Mouse (Mus musculus): Measurements from ENCODE around the gene Znrf4. TPM values are rescaled to one million over a fixed set of nuclear protein-coding genes. Genes with fewer than 3 reads are reported as not detected.

The Znrf4 gene
- polyA plus RNA-seq (2014; fragmentation: Illumina TruSeq; extraction: RNeasy Lipid Tissue Mini Kit (QIAGEN cat#74804); ENCODE audit: low read depth, low replicate concordance): not detected

DNA sequence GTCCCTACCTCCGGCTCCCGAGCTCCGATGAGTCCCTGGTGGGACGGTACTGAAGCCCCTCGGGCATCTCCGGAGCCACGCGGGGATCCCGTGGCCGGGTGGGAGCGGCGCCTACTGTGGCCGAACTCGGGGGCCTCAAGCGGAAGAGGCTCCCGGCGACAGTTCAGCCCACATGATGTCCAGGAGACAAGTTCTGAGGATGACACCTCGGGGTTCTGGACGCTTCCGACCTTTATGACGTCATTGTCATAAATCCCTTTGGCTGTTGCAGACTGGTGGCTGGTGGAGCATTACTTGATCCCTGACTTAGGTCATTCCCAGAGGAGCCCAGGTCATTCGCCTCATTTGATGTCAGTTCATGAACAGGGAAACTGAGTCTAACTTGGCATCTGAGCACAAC, at the start of gene Znrf4:
Gene Znrf4, minus strand, starts transcription at position 122 of the 400 bp plus-strand sequence.

GRCm38 (mm10) chr17:56554122-56554551, 41.9 kb upstream of the Znrf4 start, which contains the start of gene Gm20219:
Gene Gm20219 (minus strand): TSS chr17:56554387.

GRCm38 (mm10) chr17:56476402-56476752, 35.9 kb downstream of the Znrf4 start, which contains the start of gene Ptprs:
Gene Ptprs (minus strand): TSS chr17:56476483.

Other genes with a start within 250 kb of the Znrf4 start
- 0.20 TPM for gene Ticam1, start 235.6 kb downstream of the Znrf4 start, polyA plus RNA-seq (2014; fragmentation: Illumina TruSeq; extraction: RNeasy Lipid Tissue Mini Kit (QIAGEN cat#74804); ENCODE audit: low read depth, low replicate concordance)
- 13.9 TPM for gene Plin3, start 219.6 kb downstream of the Znrf4 start, polyA plus RNA-seq (2014; fragmentation: Illumina TruSeq; extraction: RNeasy Lipid Tissue Mini Kit (QIAGEN cat#74804); ENCODE audit: low read depth, low replicate concordance)
- gene Arrdc5, start 212.1 kb downstream of the Znrf4 start, polyA plus RNA-seq (2014; fragmentation: Illumina TruSeq; extraction: RNeasy Lipid Tissue Mini Kit (QIAGEN cat#74804); ENCODE audit: low read depth, low replicate concordance): not detected
- gene Uhrf1, start 209.1 kb downstream of the Znrf4 start, polyA plus RNA-seq (2014; fragmentation: Illumina TruSeq; extraction: RNeasy Lipid Tissue Mini Kit (QIAGEN cat#74804); ENCODE audit: low read depth, low replicate concordance): 0.36 TPM
- 1.1 TPM for gene Kdm4b, start 186.4 kb downstream of the Znrf4 start, polyA plus RNA-seq (2014; fragmentation: Illumina TruSeq; extraction: RNeasy Lipid Tissue Mini Kit (QIAGEN cat#74804); ENCODE audit: low read depth, low replicate concordance)
- 0.16 TPM for gene Ptprs, start 35.9 kb downstream of the Znrf4 start, polyA plus RNA-seq (2014; fragmentation: Illumina TruSeq; extraction: RNeasy Lipid Tissue Mini Kit (QIAGEN cat#74804); ENCODE audit: low read depth, low replicate concordance)
- gene Gm20219, start 42.0 kb upstream of the Znrf4 start, polyA plus RNA-seq (2014; fragmentation: Illumina TruSeq; extraction: RNeasy Lipid Tissue Mini Kit (QIAGEN cat#74804); ENCODE audit: low read depth, low replicate concordance): not detected
- gene Safb2, start 72.2 kb upstream of the Znrf4 start, polyA plus RNA-seq (2014; fragmentation: Illumina TruSeq; extraction: RNeasy Lipid Tissue Mini Kit (QIAGEN cat#74804); ENCODE audit: low read depth, low replicate concordance): 15.6 TPM
- 6.9 TPM for gene Safb, start 72.4 kb upstream of the Znrf4 start, polyA plus RNA-seq (2014; fragmentation: Illumina TruSeq; extraction: RNeasy Lipid Tissue Mini Kit (QIAGEN cat#74804); ENCODE audit: low read depth, low replicate concordance)
- gene 2410015M20Rik, start 97.3 kb upstream of the Znrf4 start, polyA plus RNA-seq (2014; fragmentation: Illumina TruSeq; extraction: RNeasy Lipid Tissue Mini Kit (QIAGEN cat#74804); ENCODE audit: low read depth, low replicate concordance): 12.7 TPM
- 2.0 TPM for gene Rpl36, start 101.0 kb upstream of the Znrf4 start, polyA plus RNA-seq (2014; fragmentation: Illumina TruSeq; extraction: RNeasy Lipid Tissue Mini Kit (QIAGEN cat#74804); ENCODE audit: low read depth, low replicate concordance)
- gene Lonp1, start 114.5 kb upstream of the Znrf4 start, polyA plus RNA-seq (2014; fragmentation: Illumina TruSeq; extraction: RNeasy Lipid Tissue Mini Kit (QIAGEN cat#74804); ENCODE audit: low read depth, low replicate concordance): 9.1 TPM
- gene Catsperd, start 115.7 kb upstream of the Znrf4 start, polyA plus RNA-seq (2014; fragmentation: Illumina TruSeq; extraction: RNeasy Lipid Tissue Mini Kit (QIAGEN cat#74804); ENCODE audit: low read depth, low replicate concordance): 0.57 TPM
- gene Ranbp3, start 160.9 kb upstream of the Znrf4 start, polyA plus RNA-seq (2014; fragmentation: Illumina TruSeq; extraction: RNeasy Lipid Tissue Mini Kit (QIAGEN cat#74804); ENCODE audit: low read depth, low replicate concordance): 0.53 TPM
- 1.5 TPM for gene Ndufa11, start 205.3 kb upstream of the Znrf4 start, polyA plus RNA-seq (2014; fragmentation: Illumina TruSeq; extraction: RNeasy Lipid Tissue Mini Kit (QIAGEN cat#74804); ENCODE audit: low read depth, low replicate concordance)
- 12.9 TPM for gene Vmac, start 205.6 kb upstream of the Znrf4 start, polyA plus RNA-seq (2014; fragmentation: Illumina TruSeq; extraction: RNeasy Lipid Tissue Mini Kit (QIAGEN cat#74804); ENCODE audit: low read depth, low replicate concordance)
- not detected for gene Nrtn, start 245.1 kb upstream of the Znrf4 start, polyA plus RNA-seq (2014; fragmentation: Illumina TruSeq; extraction: RNeasy Lipid Tissue Mini Kit (QIAGEN cat#74804); ENCODE audit: low read depth, low replicate concordance)

All from kidney, adult 10 weeks (tissue).